Mouse (Mus musculus): ENCODE data around the gene Fam171b. TPM values are rescaled to one million over a fixed set of nuclear protein-coding genes. Genes with fewer than 3 reads are reported as not detected.

Fam171b gene
- polyA plus RNA-seq, 1 experiment: 2.7 TPM

- Histone ChIP-seq H3K36me3 (ENCODE audit: control insufficient read depth, insufficient read depth, low read length, poor library complexity, severe bottlenecking) (no peaks in the 10 kb centered on the region), H3K4me3 (ENCODE audit: low read depth, low read length) (no peak overlapping the region), H3K9me3 (replicated peaks; ENCODE audit: control insufficient read depth, insufficient read depth, low read length, poor library complexity, severe bottlenecking) (no peaks in the 10 kb centered on the region), H3K4me1 (ENCODE audit: control insufficient read depth, insufficient read depth, low read length) (no peaks in the 10 kb centered on the region), H3K9ac (ENCODE audit: low read depth, poor library complexity, severe bottlenecking) (no peak overlapping the region), H3K27me3 (ENCODE audit: control insufficient read depth, insufficient read depth, low read length, poor library complexity, severe bottlenecking) (no peaks in the 10 kb centered on the region), H3K27ac (ENCODE audit: insufficient read depth, low read length) (no peak overlapping the region)
- TF ChIP-seq CTCF (IDR thresholded peaks at IDR 0.05; ENCODE audit: low read depth, low read length) (no peak), EP300 (IDR thresholded peaks at IDR 0.05; ENCODE audit: insufficient read depth, low read depth, low read length) (no peak), POLR2A (IDR thresholded peaks at IDR 0.05; ENCODE audit: insufficient read depth, low read length) (no peak)
Observed at GRCm38 (mm10) chr2:83853423-83853822, 41.0 kb downstream of the Fam171b start.

GRCm38 (mm10) chr2:83856236-83856635 lies 43.8 kb downstream of the Fam171b start:
- Histone ChIP-seq H3K36me3 (ENCODE audit: control insufficient read depth, insufficient read depth, low read length, poor library complexity, severe bottlenecking) (no peaks in the 10 kb centered on the region), H3K27me3 (ENCODE audit: control insufficient read depth, insufficient read depth, low read length, poor library complexity, severe bottlenecking) (no peaks in the 10 kb centered on the region), H3K27ac (ENCODE audit: insufficient read depth, low read length) (no peak overlapping the region), H3K9ac (ENCODE audit: low read depth, poor library complexity, severe bottlenecking) (no peak overlapping the region), H3K9me3 (replicated peaks; ENCODE audit: control insufficient read depth, insufficient read depth, low read length, poor library complexity, severe bottlenecking) (no peaks in the 10 kb centered on the region), H3K4me3 (ENCODE audit: low read depth, low read length) (no peak overlapping the region), H3K4me1 (ENCODE audit: control insufficient read depth, insufficient read depth, low read length) (no peaks in the 10 kb centered on the region)
- TF ChIP-seq CTCF (IDR thresholded peaks at IDR 0.05; ENCODE audit: low read depth, low read length) (no peak), EP300 (IDR thresholded peaks at IDR 0.05; ENCODE audit: insufficient read depth, low read depth, low read length) (no peak), POLR2A (IDR thresholded peaks at IDR 0.05; ENCODE audit: insufficient read depth, low read length) (no peak)

DNA sequence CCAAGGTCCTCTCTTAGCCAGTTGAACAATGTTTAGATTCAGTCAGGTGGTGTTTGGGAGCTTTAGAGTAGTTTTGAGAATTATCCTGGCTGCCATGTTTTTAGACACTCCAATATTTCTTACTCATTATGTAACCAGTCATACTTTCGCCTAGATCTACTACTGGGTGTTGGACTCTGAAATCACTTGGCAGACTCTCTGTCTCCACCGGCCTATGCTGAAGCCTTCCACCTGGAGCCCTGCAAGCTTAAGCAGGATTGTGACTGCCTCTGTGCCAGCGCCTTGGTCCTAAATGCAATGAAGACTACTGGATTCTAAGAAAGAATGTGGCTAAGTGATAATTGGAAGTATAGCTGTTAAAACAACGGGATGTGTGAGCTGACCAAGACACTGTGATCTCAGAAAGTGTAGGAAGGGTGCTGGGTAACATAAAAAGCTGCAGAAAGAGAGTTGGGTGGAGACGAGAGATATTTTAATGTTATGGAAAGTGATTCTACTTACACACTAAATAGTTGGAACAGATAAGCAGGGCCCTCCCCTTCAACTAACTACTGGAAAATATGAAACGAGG lies 71.5 kb downstream of the Fam171b start:
- no peaks in the 10 kb centered on the region for H3K27me3 ChIP-seq (ENCODE audit: control insufficient read depth, insufficient read depth, low read length, poor library complexity, severe bottlenecking)
- TF ChIP-seq EP300 (IDR thresholded peaks at IDR 0.05; ENCODE audit: insufficient read depth, low read depth, low read length): no peak
- TF ChIP-seq POLR2A (IDR thresholded peaks at IDR 0.05; ENCODE audit: insufficient read depth, low read length): no peak
- no peak for TF ChIP-seq CTCF (IDR thresholded peaks at IDR 0.05; ENCODE audit: low read depth, low read length)
- H3K9me3 ChIP-seq (replicated peaks; ENCODE audit: control insufficient read depth, insufficient read depth, low read length, poor library complexity, severe bottlenecking): no peaks in the 10 kb centered on the region
- no peak overlapping the region for H3K9ac ChIP-seq (ENCODE audit: low read depth, poor library complexity, severe bottlenecking)
- no peaks in the 10 kb centered on the region for H3K4me1 ChIP-seq (ENCODE audit: control insufficient read depth, insufficient read depth, low read length)
- no peaks in the 10 kb centered on the region for H3K36me3 ChIP-seq (ENCODE audit: control insufficient read depth, insufficient read depth, low read length, poor library complexity, severe bottlenecking)
- H3K4me3 ChIP-seq (ENCODE audit: low read depth, low read length): no peak overlapping the region
- no peak overlapping the region for H3K27ac ChIP-seq (ENCODE audit: insufficient read depth, low read length)

- H3K36me3 ChIP-seq (ENCODE audit: control insufficient read depth, insufficient read depth, low read length, poor library complexity, severe bottlenecking): no peaks in the 10 kb centered on the region
- no peak overlapping the region for H3K27ac ChIP-seq (ENCODE audit: insufficient read depth, low read length)
Observed at GRCm38 (mm10) chr2:83893701-83894100, 81.3 kb downstream of the Fam171b start.

DNA sequence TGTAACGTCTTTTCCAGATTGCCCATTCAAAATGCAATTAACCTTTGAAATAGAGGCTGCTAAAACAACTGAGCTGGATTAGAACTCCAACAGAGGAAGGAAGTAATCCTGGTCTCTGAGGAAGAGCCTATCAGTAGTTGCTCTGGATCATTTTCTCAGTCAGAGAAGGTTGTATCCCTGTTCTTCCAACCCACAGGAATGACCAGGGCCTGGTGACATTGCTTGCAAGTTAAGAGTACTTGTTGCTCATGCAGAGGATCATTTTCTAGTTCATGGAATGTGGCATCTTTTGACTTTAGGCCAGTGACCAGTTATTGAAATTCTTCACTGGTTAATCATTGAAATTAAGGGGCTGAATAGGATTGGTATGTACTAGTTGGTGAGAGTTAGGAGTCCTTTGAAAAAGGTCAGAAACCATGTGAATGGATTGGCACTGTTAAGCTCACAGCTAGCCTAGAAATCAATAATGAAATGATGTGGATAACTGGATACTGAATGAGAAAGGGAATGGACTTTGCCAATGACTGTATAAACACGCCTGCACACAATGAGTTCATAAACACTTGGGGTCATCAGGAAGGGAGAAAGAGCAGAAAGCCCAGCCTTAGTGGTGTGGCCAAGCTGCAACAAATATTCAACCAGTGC lies 89.6 kb downstream of the Fam171b start:
- no peak overlapping the region for H3K9ac ChIP-seq (ENCODE audit: low read depth, poor library complexity, severe bottlenecking)
- H3K27me3 ChIP-seq (ENCODE audit: control insufficient read depth, insufficient read depth, low read length, poor library complexity, severe bottlenecking): no peaks in the 10 kb centered on the region
- H3K9me3 ChIP-seq (replicated peaks; ENCODE audit: control insufficient read depth, insufficient read depth, low read length, poor library complexity, severe bottlenecking): no peaks in the 10 kb centered on the region
- no peak overlapping the region for H3K27ac ChIP-seq (ENCODE audit: insufficient read depth, low read length)
- H3K4me1 ChIP-seq (ENCODE audit: control insufficient read depth, insufficient read depth, low read length): no peaks in the 10 kb centered on the region
- no peak overlapping the region for H3K4me3 ChIP-seq (ENCODE audit: low read depth, low read length)
- TF ChIP-seq EP300 (IDR thresholded peaks at IDR 0.05; ENCODE audit: insufficient read depth, low read depth, low read length) (no peak), CTCF (IDR thresholded peaks at IDR 0.05; ENCODE audit: low read depth, low read length) (no peak), POLR2A (IDR thresholded peaks at IDR 0.05; ENCODE audit: insufficient read depth, low read length) (no peak)
- H3K36me3 ChIP-seq (ENCODE audit: control insufficient read depth, insufficient read depth, low read length, poor library complexity, severe bottlenecking): no peaks in the 10 kb centered on the region

More at GRCm38 (mm10) chr2:83893701-83894100, 81.3 kb downstream of the Fam171b start:
- H3K4me3 ChIP-seq (ENCODE audit: low read depth, low read length): no peak overlapping the region
- TF ChIP-seq POLR2A (IDR thresholded peaks at IDR 0.05; ENCODE audit: insufficient read depth, low read length): no peak
- no peak for TF ChIP-seq CTCF (IDR thresholded peaks at IDR 0.05; ENCODE audit: low read depth, low read length)
- no peak for TF ChIP-seq EP300 (IDR thresholded peaks at IDR 0.05; ENCODE audit: insufficient read depth, low read depth, low read length)
- no peak overlapping the region for H3K9ac ChIP-seq (ENCODE audit: low read depth, poor library complexity, severe bottlenecking)
- H3K27me3 ChIP-seq (ENCODE audit: control insufficient read depth, insufficient read depth, low read length, poor library complexity, severe bottlenecking): no peaks in the 10 kb centered on the region; the same call in 1 of the 2 replicates
- H3K9me3 ChIP-seq (replicated peaks; ENCODE audit: control insufficient read depth, insufficient read depth, low read length, poor library complexity, severe bottlenecking): no peaks in the 10 kb centered on the region; the same call in 1 of the 2 replicates
- no peaks in the 10 kb centered on the region for H3K4me1 ChIP-seq (ENCODE audit: control insufficient read depth, insufficient read depth, low read length)

GRCm38 (mm10) chr2:83929478-83930088 lies 117.1 kb downstream of the Fam171b start:
- Histone ChIP-seq H3K4me1 (ENCODE audit: control insufficient read depth, insufficient read depth, low read length) (no peaks in the 10 kb centered on the region), H3K9ac (ENCODE audit: low read depth, poor library complexity, severe bottlenecking) (no peak overlapping the region), H3K9me3 (replicated peaks; ENCODE audit: control insufficient read depth, insufficient read depth, low read length, poor library complexity, severe bottlenecking) (0 out of 2 replicates have a peak, but pooled peaks cover 2% of the 10 kb centered on the region), H3K4me3 (ENCODE audit: low read depth, low read length) (no peak overlapping the region), H3K27me3 (ENCODE audit: control insufficient read depth, insufficient read depth, low read length, poor library complexity, severe bottlenecking) (no peaks in the 10 kb centered on the region), H3K36me3 (ENCODE audit: control insufficient read depth, insufficient read depth, low read length, poor library complexity, severe bottlenecking) (no peaks in the 10 kb centered on the region), H3K27ac (ENCODE audit: insufficient read depth, low read length) (no peak overlapping the region)
- TF ChIP-seq EP300 (IDR thresholded peaks at IDR 0.05; ENCODE audit: insufficient read depth, low read depth, low read length) (no peak), POLR2A (IDR thresholded peaks at IDR 0.05; ENCODE audit: insufficient read depth, low read length) (no peak), CTCF (IDR thresholded peaks at IDR 0.05; ENCODE audit: low read depth, low read length) (no peak)

Other genes with a start within 250 kb of the Fam171b start
- gene Zc3h15, start 168.2 kb upstream of the Fam171b start, polyA plus RNA-seq (2011; ENCODE audit: insufficient read depth, insufficient read length, low read depth, missing spikeins): 170 and 191 TPM in 2 replicates
- 54.4 and 55.6 TPM in 2 replicates for gene Itgav, start 88.2 kb upstream of the Fam171b start, polyA plus RNA-seq (2011; ENCODE audit: insufficient read depth, insufficient read length, low read depth, missing spikeins)
- gene Zswim2, start 128.6 kb downstream of the Fam171b start, polyA plus RNA-seq (2011; ENCODE audit: insufficient read depth, insufficient read length, low read depth, missing spikeins): not detected in 2 replicates
- not detected in 2 replicates for gene Gm13698, start 143.1 kb downstream of the Fam171b start, polyA plus RNA-seq (2011; ENCODE audit: insufficient read depth, insufficient read length, low read depth, missing spikeins)
- gene Gm13693, start 148.9 kb downstream of the Fam171b start, polyA plus RNA-seq (2011; ENCODE audit: insufficient read depth, insufficient read length, low read depth, missing spikeins): not detected in 2 replicates
- not detected in 2 replicates for gene Gm13695, start 154.7 kb downstream of the Fam171b start, polyA plus RNA-seq (2011; ENCODE audit: insufficient read depth, insufficient read length, low read depth, missing spikeins)
- gene Gm13696, start 160.5 kb downstream of the Fam171b start, polyA plus RNA-seq (2011; ENCODE audit: insufficient read depth, insufficient read length, low read depth, missing spikeins): not detected in 2 replicates
- not detected in 2 replicates for gene Gm13694, start 166.3 kb downstream of the Fam171b start, polyA plus RNA-seq (2011; ENCODE audit: insufficient read depth, insufficient read length, low read depth, missing spikeins)
- gene Gm13697, start 172.1 kb downstream of the Fam171b start, polyA plus RNA-seq (2011; ENCODE audit: insufficient read depth, insufficient read length, low read depth, missing spikeins): not detected in 2 replicates
- not detected in 2 replicates for gene Gm13691, start 177.9 kb downstream of the Fam171b start, polyA plus RNA-seq (2011; ENCODE audit: insufficient read depth, insufficient read length, low read depth, missing spikeins)

All from ES-Bruce4 (cell line).